Comparison of ENCODE assay signal across 17 mouse cellular contexts in the genomic region with DNA sequence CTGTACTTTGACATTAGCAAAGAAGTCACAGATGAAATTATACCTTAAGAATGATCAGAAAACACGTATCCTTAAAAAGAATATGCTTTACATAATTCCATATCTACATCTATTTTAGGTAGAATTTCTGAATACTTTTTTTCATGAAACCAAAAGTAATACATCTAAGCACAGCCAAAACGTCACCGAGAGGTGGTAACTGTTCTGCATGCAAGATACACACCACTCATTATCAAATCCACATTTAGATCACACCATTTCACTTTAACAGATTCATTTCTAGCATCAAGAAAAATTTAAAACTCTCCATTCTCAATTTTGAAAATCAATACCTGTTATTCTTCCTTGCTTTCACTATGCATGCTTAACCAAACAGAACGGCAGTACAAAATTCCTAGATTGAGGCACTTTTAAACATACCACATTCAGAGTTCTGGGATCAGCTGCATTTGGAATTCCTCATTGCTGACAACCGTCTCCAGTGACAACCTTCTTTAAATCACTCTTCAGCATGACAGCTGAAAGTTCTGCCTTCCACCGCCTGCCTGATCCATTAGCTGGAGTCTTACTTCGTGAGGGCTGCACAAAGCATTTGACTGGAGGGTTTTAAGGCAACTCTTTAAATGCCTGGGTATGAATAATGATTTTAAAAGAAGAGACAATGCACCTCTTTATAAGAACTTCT.
DNase-seq lines count a peak whose midpoint lies in the region; ATAC-seq and TF ChIP-seq lines count a peak whose summit lies in the region.
"Had no signal": no experiment of that assay in that cellular context is flagged by ENCODE, and none has a peak within 500 bp of the region (broad histone marks: within the 10 kb centered on the region; RNA-seq: fewer than 3 reads in every experiment).

No protein-coding gene starts in this region.

- 34% methylated on average over 7 of the region's 7 CpGs for WGBS in forebrain, embryonic 16.5 days
- WGBS in midbrain, embryonic 13.5 days = 20% methylated on average over 7 of the region's 7 CpGs
- whole genome bisulfite sequencing in heart, adult 2 months = 56% methylated on average over 7 of the region's 7 CpGs

- no peaks in the 10 kb centered on the region for H3K79me2 ChIP-seq in heart, adult 2 months (replicated peaks; ENCODE audit: control insufficient read depth, insufficient read depth, low read length)

- TF ChIP-seq EP300 in heart, adult 2 months (IDR thresholded peaks at IDR 0.05; ENCODE audit: insufficient read depth, low read depth, low read length) = no peak

- H3K4me1 ChIP-seq in forebrain, embryonic 16.5 days (replicated peaks; ENCODE audit: control insufficient read depth, insufficient read depth, low read length) = no peaks in the 10 kb centered on the region
- peaks cover 7% of the 10 kb centered on the region; the same call in 1 of the 2 replicates for H3K4me1 ChIP-seq in midbrain, embryonic 13.5 days (replicated peaks)
- H3K4me1 ChIP-seq in heart, adult 2 months (ENCODE audit: control insufficient read depth, insufficient read depth, low read length) = no peaks in the 10 kb centered on the region
- H3K4me1 ChIP-seq: embryonic facial prominence, embryonic 13.5 days; stomach, embryonic 15.5 days had no signal

- intact Hi-C loops in heart, adult 2 months (cut with DNase I) = no loop called here

- no peak for TF ChIP-seq CTCF in brain, embryonic 14.5 days (IDR thresholded peaks at IDR 0.05; ENCODE audit: borderline replicate concordance, extremely low read depth, insufficient read depth, insufficient read length)
- no peak for TF ChIP-seq CTCF in heart, adult 2 months (IDR thresholded peaks at IDR 0.05)

- H3K27ac ChIP-seq in forebrain, embryonic 16.5 days (ENCODE audit: low read length) = no peak overlapping the region
- no peak overlapping the region for H3K27ac ChIP-seq in midbrain, embryonic 13.5 days
- no peak overlapping the region for H3K27ac ChIP-seq in heart, adult 2 months
- H3K27ac ChIP-seq: embryonic facial prominence, embryonic 13.5 days; liver, embryonic 14.5 days; stomach, embryonic 15.5 days had no signal

- ATAC-seq in frontal cortex, adult (ENCODE audit: low TSS enrichment) = peak; percentile 78
- ATAC-seq in forebrain, embryonic 16.5 days = peak; percentile 86
- peak; percentile 69 for ATAC-seq in midbrain, embryonic 13.5 days
- ATAC-seq: intestine, postnatal 0 days had no signal

- no peak overlapping the region for H3K9ac ChIP-seq in forebrain, embryonic 16.5 days (replicated peaks; ENCODE audit: low read depth, low read length)
- H3K9ac ChIP-seq in midbrain, embryonic 13.5 days (replicated peaks) = no peak overlapping the region
- no peak overlapping the region for H3K9ac ChIP-seq in heart, adult 2 months (ENCODE audit: low read depth, low read length)
- H3K9ac ChIP-seq: embryonic facial prominence, embryonic 13.5 days; liver, embryonic 14.5 days; stomach, embryonic 15.5 days had no signal

- no peak overlapping the region for H3K4me2 ChIP-seq in forebrain, embryonic 16.5 days (ENCODE audit: low read length)
- H3K4me2 ChIP-seq in midbrain, embryonic 13.5 days (replicated peaks) = 0 out of 2 replicates have a peak overlapping the region, but pooled peaks have one; percentile 1
- H3K4me2 ChIP-seq: embryonic facial prominence, embryonic 13.5 days; stomach, embryonic 15.5 days had no signal

- DNase-seq in frontal cortex, postnatal 36 days (ENCODE audit: low spot score in 2 of 2) = no peak
- DNase-seq in brain, embryonic 14.5 days (ENCODE audit: low read depth) = peak; percentile 62
- DNase-seq in heart, adult 2 months = no peak
- DNase-seq in spleen, adult 18-20 months = no peak
- DNase-seq in adrenal gland, adult 2 months = no peak
- DNase-seq: cerebellum, adult 9-10 months; heart, postnatal 14 days; kidney, postnatal 14 days; lung, postnatal 36 days; thymus, postnatal 36 days had no signal

- no peaks in the 10 kb centered on the region for H3K36me3 ChIP-seq in forebrain, embryonic 16.5 days (ENCODE audit: control insufficient read depth, insufficient read depth)
- no peaks in the 10 kb centered on the region for H3K36me3 ChIP-seq in midbrain, embryonic 13.5 days
- no peaks in the 10 kb centered on the region for H3K36me3 ChIP-seq in heart, adult 2 months (ENCODE audit: control insufficient read depth, insufficient read depth, low read length)
- H3K36me3 ChIP-seq: embryonic facial prominence, embryonic 13.5 days; stomach, embryonic 15.5 days had no signal

- H3K27me3 ChIP-seq in forebrain, embryonic 16.5 days (replicated peaks; ENCODE audit: control insufficient read depth, insufficient read depth, low read length) = no peaks in the 10 kb centered on the region
- H3K27me3 ChIP-seq in midbrain, embryonic 13.5 days = no peaks in the 10 kb centered on the region
- no peaks in the 10 kb centered on the region for H3K27me3 ChIP-seq in heart, adult 2 months (ENCODE audit: control insufficient read depth, insufficient read depth, low read length)
- H3K27me3 ChIP-seq: embryonic facial prominence, embryonic 13.5 days; stomach, embryonic 15.5 days had no signal

- no peak for TF ChIP-seq POLR2A in brain, embryonic 14.5 days (IDR thresholded peaks at IDR 0.05; ENCODE audit: borderline replicate concordance, extremely low read depth, insufficient read depth, insufficient read length, poor library complexity, severe bottlenecking)
- TF ChIP-seq POLR2A in heart, adult 2 months (IDR thresholded peaks at IDR 0.05; ENCODE audit: insufficient read depth, low read depth, low read length) = no peak

- H3K9me3 ChIP-seq in forebrain, embryonic 16.5 days (ENCODE audit: control insufficient read depth, low read length) = no peaks in the 10 kb centered on the region
- H3K9me3 ChIP-seq in midbrain, embryonic 13.5 days = no peaks in the 10 kb centered on the region
- H3K9me3 ChIP-seq: embryonic facial prominence, embryonic 13.5 days; stomach, embryonic 15.5 days had no signal

- H3K4me3 ChIP-seq in forebrain, embryonic 16.5 days (replicated peaks; ENCODE audit: low read length) = no peak overlapping the region
- no peak overlapping the region for H3K4me3 ChIP-seq in midbrain, embryonic 13.5 days (replicated peaks)
- no peak overlapping the region for H3K4me3 ChIP-seq in heart, adult 2 months
- H3K4me3 ChIP-seq: embryonic facial prominence, embryonic 13.5 days; stomach, embryonic 15.5 days had no signal
